Mouse (Mus musculus) embryonic facial prominence, embryonic 14.5 days (tissue): ENCODE measurements around the gene Gm10306. TPM values are rescaled to one million over a fixed set of nuclear protein-coding genes. Genes with fewer than 3 reads are reported as not detected.

Experiments used
- ATAC-seq: fragments of 200-750 bp; cut with Nextera tagmentation; 2 replicates; pipeline ENCODE4 v1.8.0; 2017; ENCODE audit warnings: low read depth, moderate number of reproducible peaks, moderate TSS enrichment
- DNase-seq: peaks from one replicate; pipeline ENCODE4 v3.0.0-alpha.2; 2015; ENCODE audit warnings: low spot score
- H3K27ac ChIP-seq: fragments of 300-500 bp; sonication (generic); replicated peaks from 2 replicates; pipeline ENCODE4 v1.5.1; 2014; ENCODE audit warnings: low read depth, mild to moderate bottlenecking, low read length, moderate library complexity
- H3K27me3 ChIP-seq: fragments of 300-500 bp; sonication (generic); replicated peaks from 2 replicates; pipeline ENCODE4 v1.6.1; 2014; ENCODE audit warnings: low read length; ENCODE audit not compliant: control insufficient read depth, insufficient read depth
- H3K36me3 ChIP-seq: fragments of 300-500 bp; sonication (generic); 2 replicates; pipeline ENCODE4 v1.6.1; 2014; ENCODE audit warnings: low read length, mixed read lengths; ENCODE audit not compliant: control insufficient read depth, insufficient read depth
- H3K4me1 ChIP-seq: fragments of 300-500 bp; sonication (generic); 2 replicates; pipeline ENCODE4 v1.6.1; 2014; ENCODE audit warnings: antibody characterized with exemption, low read length; ENCODE audit not compliant: control insufficient read depth, insufficient read depth
- H3K4me2 ChIP-seq: fragments of 300-500 bp; sonication (generic); 2 replicates; pipeline ENCODE4 v1.6.1; 2014; ENCODE audit warnings: low read depth, mild to moderate bottlenecking, low read length, moderate library complexity, mixed read lengths
- H3K4me3 ChIP-seq: fragments of 300-500 bp; sonication (generic); 2 replicates; pipeline ENCODE4 v1.5.1; 2014; ENCODE audit warnings: low read depth, mild to moderate bottlenecking, low read length
- H3K9ac ChIP-seq: fragments of 300-500 bp; sonication (generic); 2 replicates; pipeline ENCODE4 v1.6.1; 2014; ENCODE audit warnings: low read depth, mild to moderate bottlenecking, low read length, moderate library complexity, mixed read lengths
- H3K9me3 ChIP-seq: fragments of 300-500 bp; sonication (generic); 2 replicates; pipeline ENCODE4 v1.6.1; 2016; ENCODE audit warnings: low read length; ENCODE audit not compliant: control insufficient read depth
- WGBS: fragments of 180-500 bp; shearing (Covaris S2); extraction: QIAGEN DNeasy Blood & Tissue Kit; methylation state at CpG from one replicate; pipeline ENCODE4 v1.1.7; 2014; 5-methylcytosine and 5-hydroxymethylcytosine counted together
- polyA plus RNA-seq: library from polyadenylated mRNA; unstranded; fragments of >200 nt; fragmentation: Nextera tagmentation; extraction: Ambion mirVana; gene quantifications from 2 replicates; pipeline ENCODE4 v1.2.1, GENCODE M21; 2014

The Gm10306 gene
- polyA plus RNA-seq, 1 experiment from 2014 or later = not detected

DNA sequence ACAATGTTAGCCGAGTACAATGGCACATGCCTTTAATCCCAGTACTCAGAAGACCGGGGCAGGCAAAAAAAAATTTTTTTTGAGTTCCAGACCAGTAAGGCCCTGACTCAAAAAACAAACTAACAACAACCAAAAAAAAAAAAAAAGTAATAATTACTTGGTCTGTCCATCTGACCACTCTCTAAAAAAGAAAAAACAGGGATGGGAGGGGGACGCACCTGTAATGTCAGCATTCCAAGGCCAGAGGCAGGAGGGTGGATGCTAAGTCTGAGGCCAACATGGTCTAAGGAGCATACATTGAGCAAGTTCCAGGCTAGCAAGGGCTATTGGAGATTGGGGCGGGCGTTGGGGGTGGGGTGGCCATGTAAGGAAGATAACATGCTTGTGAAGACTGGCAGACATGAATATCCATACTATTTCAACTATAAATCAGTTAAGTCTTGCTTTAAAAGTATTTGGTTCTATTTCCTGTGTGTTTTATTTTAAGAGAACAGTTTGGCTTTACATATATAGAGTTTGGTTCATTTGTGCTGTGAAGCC, 1.3 kb upstream of the Gm10306 start:
- H3K27ac ChIP-seq = no peak overlapping the region
- 90% methylated on average over 5 of the region's 5 CpGs for WGBS
- peaks cover 6% of the 10 kb centered on the region; the same call in 1 of the 2 replicates for H3K4me1 ChIP-seq
- peak overlapping the region; percentile 68 for H3K4me2 ChIP-seq
- peak overlapping the region; percentile 83; the same call in 1 of the 2 replicates for H3K4me3 ChIP-seq
- ATAC-seq (no peak), DNase-seq (no peak)
- H3K27me3 ChIP-seq = no peaks in the 10 kb centered on the region
- no peak overlapping the region for H3K9ac ChIP-seq
- no peaks in the 10 kb centered on the region for H3K9me3 ChIP-seq
- H3K36me3 ChIP-seq = 0 out of 2 replicates have a peak, but pooled peaks cover 2% of the 10 kb centered on the region

DNA sequence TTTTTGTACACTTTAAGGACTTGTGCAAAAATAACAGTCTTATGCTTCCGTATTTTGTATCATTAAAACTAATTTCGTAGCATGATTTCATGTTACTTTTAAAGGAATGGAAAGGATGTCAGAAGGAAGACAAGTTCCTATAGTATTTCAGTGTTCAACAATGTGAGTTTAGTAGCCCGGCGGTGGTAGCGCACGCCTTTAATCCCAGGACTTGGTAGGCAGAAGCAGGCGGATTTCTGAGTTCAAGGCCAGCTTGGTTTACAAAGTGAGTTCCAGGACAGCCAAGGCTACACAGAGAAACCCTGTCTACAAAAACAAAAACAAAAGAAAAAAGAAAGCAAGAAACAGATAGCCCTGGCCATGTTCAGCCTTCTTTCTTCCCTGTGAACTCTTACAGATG, 799 bp downstream of the Gm10306 start:
- no peak for ATAC-seq
- Histone ChIP-seq H3K4me3 (peak overlapping the region; percentile 83), H3K9me3 (no peaks in the 10 kb centered on the region), H3K27ac (peak overlapping the region; percentile 83; the same call in 1 of the 2 replicates), H3K9ac (no peak overlapping the region), H3K4me2 (peak overlapping the region; percentile 68), H3K4me1 (peaks cover 6% of the 10 kb centered on the region; the same call in 1 of the 2 replicates), H3K36me3 (no peaks in the 10 kb centered on the region), H3K27me3 (no peaks in the 10 kb centered on the region)
- no peak for DNase-seq
- 77% methylated on average over 7 of the region's 7 CpGs for WGBS

DNA sequence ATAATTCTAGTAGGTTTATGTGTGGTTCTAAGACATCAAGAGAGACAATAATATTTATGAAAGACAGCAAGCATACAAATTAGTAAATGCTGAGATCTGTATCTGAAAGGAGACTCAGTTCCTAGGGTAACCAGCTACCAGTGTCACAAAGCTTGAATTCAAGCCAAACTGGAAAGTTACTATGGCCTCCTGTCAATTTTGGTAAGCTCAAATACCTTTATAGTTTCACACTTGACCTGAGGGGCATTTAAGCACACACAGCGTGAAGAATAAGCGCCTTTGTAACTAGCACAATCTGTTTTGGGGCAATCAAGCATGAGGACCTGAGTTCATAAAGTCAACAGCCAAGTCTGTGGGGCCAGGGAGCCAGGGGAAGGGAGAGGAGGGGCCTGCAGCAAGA, 2.9 kb downstream of the Gm10306 start:
- Histone ChIP-seq H3K36me3 (no peaks in the 10 kb centered on the region), H3K27ac (no peak overlapping the region), H3K27me3 (no peaks in the 10 kb centered on the region), H3K4me1 (peaks cover 6% of the 10 kb centered on the region; the same call in 1 of the 2 replicates), H3K9me3 (no peaks in the 10 kb centered on the region), H3K4me2 (no peak overlapping the region), H3K9ac (no peak overlapping the region), H3K4me3 (no peak overlapping the region)
- WGBS = 67% methylated on average over 2 of the region's 2 CpGs
- DNase-seq = no peak
- no peak for ATAC-seq

DNA sequence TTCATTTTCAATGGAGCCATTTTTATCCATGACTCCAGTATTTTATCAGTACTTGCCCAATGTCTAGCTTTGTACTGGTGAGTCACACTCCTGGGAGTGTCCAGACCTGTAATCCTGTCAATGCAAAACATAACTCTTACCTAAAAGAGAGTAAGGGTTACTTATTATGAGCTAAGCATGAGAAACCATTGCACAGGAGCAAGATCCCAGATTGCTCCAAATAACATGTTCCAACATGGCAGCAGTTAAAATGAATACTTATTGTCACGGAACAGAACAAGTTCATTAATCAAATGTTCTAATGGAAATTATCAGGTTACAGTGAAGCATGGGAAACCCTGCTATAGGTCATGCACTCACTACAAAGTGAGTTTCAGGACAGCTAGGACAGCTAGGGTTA, 4.0 kb downstream of the Gm10306 start:
- no peak overlapping the region for H3K9ac ChIP-seq
- 68% methylated on average over 1 of the region's 1 CpGs for WGBS
- no peaks in the 10 kb centered on the region for H3K36me3 ChIP-seq
- ATAC-seq (no peak), DNase-seq (no peak)
- H3K27ac ChIP-seq = no peak overlapping the region
- no peak overlapping the region for H3K4me3 ChIP-seq
- peaks cover 5% of the 10 kb centered on the region; the same call in 1 of the 2 replicates for H3K4me1 ChIP-seq
- H3K4me2 ChIP-seq = no peak overlapping the region
- H3K27me3 ChIP-seq = no peaks in the 10 kb centered on the region
- no peaks in the 10 kb centered on the region for H3K9me3 ChIP-seq

DNA sequence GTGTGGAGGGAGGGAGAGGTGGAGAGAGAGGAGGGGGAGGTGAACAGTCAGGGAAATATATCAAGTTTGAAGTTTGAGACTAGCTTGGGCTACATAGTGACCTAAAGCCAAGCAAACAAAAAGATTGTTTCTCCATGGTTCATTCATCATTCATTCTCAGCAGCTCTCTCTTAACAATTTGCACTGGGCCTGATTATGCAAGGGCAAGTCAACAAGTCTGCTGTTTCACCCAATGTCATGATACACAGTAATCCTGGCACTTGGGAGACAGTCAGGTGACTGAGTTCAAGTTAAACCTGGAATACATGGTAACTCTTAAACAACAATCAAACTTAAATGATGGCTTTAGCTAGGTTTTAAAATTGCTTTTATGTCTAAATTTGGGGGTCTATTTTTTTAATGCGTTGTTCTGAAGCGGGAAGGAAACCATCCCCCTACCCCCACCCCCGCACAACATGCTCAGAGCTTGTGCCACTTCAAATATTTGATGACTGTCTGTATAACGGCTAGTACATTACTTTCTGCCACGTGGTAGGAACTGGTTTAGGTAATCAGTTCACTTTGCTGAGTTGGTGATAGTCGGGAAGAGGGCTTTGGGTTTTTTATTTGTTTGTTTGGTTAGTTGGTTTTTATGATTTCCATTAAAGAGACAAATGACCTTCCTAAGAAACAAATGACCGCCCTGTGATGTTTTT, 5.8 kb downstream of the Gm10306 start:
- Histone ChIP-seq H3K4me2 (no peak overlapping the region), H3K9me3 (no peaks in the 10 kb centered on the region), H3K4me1 (no peaks in the 10 kb centered on the region), H3K36me3 (no peaks in the 10 kb centered on the region), H3K27me3 (no peaks in the 10 kb centered on the region), H3K27ac (no peak overlapping the region), H3K4me3 (no peak overlapping the region), H3K9ac (no peak overlapping the region)
- no peak for DNase-seq
- no peak for ATAC-seq
- WGBS = 76% methylated on average over 7 of the region's 7 CpGs

DNA sequence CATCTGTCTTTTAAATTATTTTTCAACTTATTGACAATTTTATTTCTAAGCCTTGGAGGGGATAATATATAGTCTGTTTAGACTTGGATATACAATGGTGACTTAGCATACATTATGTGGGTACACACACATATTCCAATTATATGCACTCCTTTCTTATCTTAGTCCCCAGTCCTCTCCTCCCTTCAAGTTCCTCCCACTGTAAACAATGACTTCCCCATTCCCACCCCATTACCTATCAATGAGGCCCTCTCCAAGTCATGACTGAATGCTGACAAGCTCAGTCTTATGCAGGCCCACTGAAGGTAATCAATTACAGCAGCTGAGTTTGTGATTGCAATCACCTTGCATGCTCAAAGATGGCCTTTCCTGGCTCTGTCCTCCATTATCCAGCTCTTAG, 8.0 kb downstream of the Gm10306 start:
- no peak overlapping the region for H3K4me2 ChIP-seq
- no peak overlapping the region for H3K4me3 ChIP-seq
- DNase-seq (no peak), ATAC-seq (no peak)
- H3K27ac ChIP-seq = no peak overlapping the region
- no peaks in the 10 kb centered on the region for H3K27me3 ChIP-seq
- H3K4me1 ChIP-seq = no peaks in the 10 kb centered on the region
- H3K36me3 ChIP-seq = peaks cover 8% of the 10 kb centered on the region
- H3K9ac ChIP-seq = no peak overlapping the region
- no peaks in the 10 kb centered on the region for H3K9me3 ChIP-seq

DNA sequence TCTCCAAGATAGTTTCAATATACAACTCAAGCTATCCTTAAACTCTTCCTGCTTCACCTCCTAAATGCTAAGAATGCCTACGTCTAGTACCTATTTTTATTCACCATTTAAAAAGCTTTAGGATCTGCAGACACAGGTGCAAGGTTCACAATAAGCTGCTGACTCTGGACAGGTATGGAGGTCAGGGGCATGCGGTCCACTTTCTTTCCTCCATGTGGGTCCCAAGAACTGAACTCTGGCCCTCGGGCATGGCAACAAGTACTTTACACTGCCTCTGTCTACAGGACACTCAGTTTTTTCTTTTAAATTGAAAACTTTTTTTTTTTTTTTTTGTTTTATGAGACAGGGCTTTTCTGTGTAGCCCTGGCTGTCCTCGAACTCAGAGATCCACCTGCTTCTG, 16.3 kb downstream of the Gm10306 start:
- DNase-seq (no peak), ATAC-seq (no peak)
- WGBS = 94% methylated on average over 4 of the region's 4 CpGs
- Histone ChIP-seq H3K9ac (no peak overlapping the region), H3K27me3 (no peaks in the 10 kb centered on the region), H3K27ac (no peak overlapping the region), H3K4me2 (no peak overlapping the region), H3K4me1 (no peaks in the 10 kb centered on the region), H3K4me3 (no peak overlapping the region), H3K36me3 (peaks cover 48% of the 10 kb centered on the region), H3K9me3 (no peaks in the 10 kb centered on the region)

DNA sequence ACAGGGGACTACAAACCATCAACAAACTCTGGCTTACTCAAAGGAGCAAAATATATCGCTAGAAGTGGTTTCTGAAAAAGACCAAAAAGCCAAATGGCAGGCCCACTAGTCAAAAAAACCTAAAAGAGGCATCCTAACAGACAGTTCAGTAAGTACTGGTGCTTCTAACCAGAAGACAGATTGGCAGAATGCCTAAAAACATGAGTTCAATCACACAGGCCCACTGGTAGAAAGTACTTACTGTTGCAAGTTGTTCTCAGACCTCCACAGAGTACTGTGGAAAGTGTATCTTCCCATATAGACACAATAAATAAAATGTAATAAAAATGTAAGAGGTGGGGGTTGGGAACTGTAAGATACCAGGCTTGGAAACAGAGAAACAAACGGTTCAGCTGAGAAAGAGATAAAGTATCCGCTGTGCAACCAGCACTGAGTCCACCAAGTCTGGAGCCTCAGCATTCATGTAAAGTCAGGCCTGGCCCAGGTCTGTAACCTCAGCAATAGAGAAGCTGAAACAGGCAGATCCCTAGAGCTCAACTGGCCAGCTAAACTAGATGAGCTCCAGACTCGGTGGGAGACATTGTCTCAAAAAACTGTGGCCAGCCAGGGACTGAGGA, 35.5 kb downstream of the Gm10306 start:
- DNase-seq = no peak
- no peaks in the 10 kb centered on the region for H3K27me3 ChIP-seq
- no peak overlapping the region for H3K9ac ChIP-seq
- no peak for ATAC-seq
- no peak overlapping the region for H3K4me3 ChIP-seq
- H3K4me1 ChIP-seq = no peaks in the 10 kb centered on the region
- WGBS = 83% methylated on average over 4 of the region's 4 CpGs
- H3K27ac ChIP-seq = no peak overlapping the region
- no peak overlapping the region for H3K4me2 ChIP-seq
- no peaks in the 10 kb centered on the region for H3K36me3 ChIP-seq
- H3K9me3 ChIP-seq = no peaks in the 10 kb centered on the region

DNA sequence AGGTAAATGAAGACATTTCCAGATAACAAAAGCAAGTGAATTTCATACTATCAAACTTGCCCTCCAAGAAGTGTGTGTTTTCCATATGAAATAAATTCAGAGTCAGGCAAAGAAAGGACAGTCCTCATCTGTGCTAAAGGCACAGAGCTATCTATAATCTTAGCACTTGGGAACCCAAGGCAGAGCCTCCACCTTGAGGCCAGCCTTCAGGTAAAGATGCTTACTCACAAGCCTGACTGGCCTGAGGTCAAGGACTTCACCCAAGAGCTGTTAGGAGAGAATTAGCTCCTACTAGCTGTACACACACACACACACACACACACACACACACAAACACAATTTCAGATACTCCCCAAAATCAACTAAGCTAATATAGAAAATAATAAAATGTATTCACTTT, 36.4 kb downstream of the Gm10306 start:
- no peak overlapping the region for H3K4me3 ChIP-seq
- H3K9me3 ChIP-seq = no peaks in the 10 kb centered on the region
- H3K4me2 ChIP-seq = no peak overlapping the region
- no peak overlapping the region for H3K27ac ChIP-seq
- no peaks in the 10 kb centered on the region for H3K4me1 ChIP-seq
- H3K27me3 ChIP-seq = no peaks in the 10 kb centered on the region
- no peak for DNase-seq
- no peak overlapping the region for H3K9ac ChIP-seq
- ATAC-seq = no peak
- H3K36me3 ChIP-seq = no peaks in the 10 kb centered on the region
